Mouse (Mus musculus) CD4-positive, CD25-positive, alpha-beta regulatory T cell, adult 2 months (primary cell): ENCODE results near the gene Ikzf3.

Experiments
- DNase-seq: peaks from one replicate; pipeline ENCODE4 v3.0.0-alpha.2; 2012; ENCODE audit warnings: low read depth, low spot score

The Ikzf3 gene

GRCm38 (mm10) chr11:98448191-98448790 lies 97.5 kb downstream of the Ikzf3 start:
- no peak for DNase-seq

- no peak for DNase-seq
These were observed 98.4 kb downstream of the Ikzf3 start for GRCm38 (mm10) chr11:98447475-98447834.

- peak; percentile 28 for DNase-seq
These were observed 99.0 kb downstream of the Ikzf3 start for GRCm38 (mm10) chr11:98446562-98447474.

GRCm38 (mm10) chr11:98446213-98446561 lies 99.6 kb downstream of the Ikzf3 start, which contains the start of gene Grb7:
Gene Grb7 (plus strand): TSS chr11:98446394.
- DNase-seq = no peak

- DNase-seq = no peak
These were observed 100.2 kb downstream of the Ikzf3 start for GRCm38 (mm10) chr11:98445679-98446078.

GRCm38 (mm10) chr11:98445238-98445637 lies 100.6 kb downstream of the Ikzf3 start:
- DNase-seq = no peak

- DNase-seq = no peak
These were observed 102.1 kb downstream of the Ikzf3 start for GRCm38 (mm10) chr11:98443688-98444087.

- DNase-seq = peak; percentile 98
These were observed 107.3 kb downstream of the Ikzf3 start, which contains the start of gene Mien1 for GRCm38 (mm10) chr11:98438331-98439158. Gene Mien1 (minus strand): TSS chr11:98438991.

GRCm38 (mm10) chr11:98437441-98437840 lies 108.4 kb downstream of the Ikzf3 start:
- no peak for DNase-seq

- no peak for DNase-seq
These were observed 110.1 kb downstream of the Ikzf3 start for GRCm38 (mm10) chr11:98435723-98436122.

- no peak for DNase-seq
These were observed 113.9 kb downstream of the Ikzf3 start for GRCm38 (mm10) chr11:98431743-98432502.

- no peak for DNase-seq
These were observed 117.4 kb downstream of the Ikzf3 start for GRCm38 (mm10) chr11:98428436-98428835.

GRCm38 (mm10) chr11:98426592-98426991 lies 119.2 kb downstream of the Ikzf3 start:
- no peak for DNase-seq

- no peak for DNase-seq
These were observed 126.8 kb downstream of the Ikzf3 start for GRCm38 (mm10) chr11:98418939-98419547.

GRCm38 (mm10) chr11:98418273-98418672 lies 127.6 kb downstream of the Ikzf3 start:
- no peak for DNase-seq

- DNase-seq = no peak
These were observed 128.8 kb downstream of the Ikzf3 start for GRCm38 (mm10) chr11:98417074-98417473.
